Mouse (Mus musculus) forebrain, embryonic 11.5 days (tissue): ENCODE measurements around the gene Nxph1. TPM values are rescaled to one million over a fixed set of nuclear protein-coding genes. Genes with fewer than 3 reads are reported as not detected.
A peak's percentile ranks its signal among the peaks of the same experiment; 100 is the strongest.

Experiments used
- ATAC-seq: fragments of 200-750 bp; cut with Nextera tagmentation; replicated peaks from 2 replicates; pipeline ENCODE4 v1.8.0; 2017; ENCODE audit warnings: moderate TSS enrichment; ENCODE audit not compliant: low FRiP score
- DNase-seq: peaks from one replicate; pipeline ENCODE4 v3.0.0-alpha.2; 2017; ENCODE audit warnings: low spot score
- H3K27ac ChIP-seq: fragments of 300-500 bp; sonication (generic); 2 replicates; pipeline ENCODE4 v1.5.1; 2014; ENCODE audit warnings: low read depth, low read length
- H3K27me3 ChIP-seq: fragments of 300-500 bp; sonication (generic); 2 replicates; pipeline ENCODE4 v1.6.1; 2014; ENCODE audit warnings: mild to moderate bottlenecking, low read length, mixed read lengths; ENCODE audit not compliant: control insufficient read depth, insufficient read depth
- H3K36me3 ChIP-seq: fragments of 300-500 bp; sonication (generic); 2 replicates; pipeline ENCODE4 v1.6.1; 2014; ENCODE audit warnings: mild to moderate bottlenecking, low read length, moderate library complexity, mixed read lengths; ENCODE audit not compliant: control insufficient read depth, insufficient read depth
- H3K4me1 ChIP-seq: fragments of 300-500 bp; sonication (generic); replicated peaks from 2 replicates; pipeline ENCODE4 v1.6.1; 2014; ENCODE audit warnings: low read length, mixed read lengths; ENCODE audit not compliant: control insufficient read depth, insufficient read depth
- H3K4me2 ChIP-seq: fragments of 300-500 bp; sonication (generic); 2 replicates; pipeline ENCODE4 v1.6.1; 2014; ENCODE audit warnings: low read depth, mild to moderate bottlenecking, low read length, moderate library complexity, mixed read lengths; ENCODE audit not compliant: severe bottlenecking
- H3K4me3 ChIP-seq: fragments of 300-500 bp; sonication (generic); 2 replicates; pipeline ENCODE4 v1.5.1; 2014; ENCODE audit warnings: low read depth, low read length
- H3K9ac ChIP-seq: fragments of 300-500 bp; sonication (generic); 2 replicates; pipeline ENCODE4 v1.6.1; 2014; ENCODE audit warnings: low read length
- H3K9me3 ChIP-seq: fragments of 300-500 bp; sonication (generic); 2 replicates; pipeline ENCODE4 v1.6.1; 2016; ENCODE audit warnings: low read length, mixed read lengths; ENCODE audit not compliant: control insufficient read depth
- WGBS: fragments of 180-500 bp; shearing (Covaris S2); extraction: QIAGEN DNeasy Blood & Tissue Kit; methylation state at CpG from one replicate; pipeline ENCODE4 v1.1.7; 2014; 5-methylcytosine and 5-hydroxymethylcytosine counted together
- polyA plus RNA-seq: library from polyadenylated mRNA; unstranded; fragments of >200 nt; fragmentation: Nextera tagmentation; extraction: Ambion mirVana; gene quantifications from 2 replicates; pipeline ENCODE4 v1.2.1, GENCODE M21; 2014

Gene Nxph1
- polyA plus RNA-seq, 1 experiment from 2014 or later, result 6.9 TPM

GRCm38 (mm10) chr6:9002686-9003085, 54.5 kb downstream of the Nxph1 start:
- H3K27me3 ChIP-seq, result no peaks in the 10 kb centered on the region
- no peaks in the 10 kb centered on the region for H3K36me3 ChIP-seq
- H3K9me3 ChIP-seq, result no peaks in the 10 kb centered on the region
- H3K4me1 ChIP-seq, result no peaks in the 10 kb centered on the region
- ATAC-seq (0 out of 2 replicates have a peak, but pooled peaks have one; percentile 24), DNase-seq (no peak)
- H3K9ac ChIP-seq, result no peak overlapping the region
- 34% methylated on average over 3 of the region's 3 CpGs for WGBS
- no peak overlapping the region for H3K27ac ChIP-seq
- H3K4me3 ChIP-seq, result no peak overlapping the region
- H3K4me2 ChIP-seq, result no peak overlapping the region

- DNase-seq (no peak), ATAC-seq (no peak)
- Histone ChIP-seq H3K4me3 (no peak overlapping the region), H3K27ac (no peak overlapping the region), H3K9me3 (no peaks in the 10 kb centered on the region), H3K9ac (no peak overlapping the region), H3K36me3 (no peaks in the 10 kb centered on the region), H3K4me1 (no peaks in the 10 kb centered on the region), H3K27me3 (no peaks in the 10 kb centered on the region), H3K4me2 (no peak overlapping the region)
- WGBS, result 91% methylated on average over 1 of the region's 1 CpGs
Measured at GRCm38 (mm10) chr6:9026631-9027030, 78.4 kb downstream of the Nxph1 start.

GRCm38 (mm10) chr6:9027146-9027545, 78.9 kb downstream of the Nxph1 start:
- no peaks in the 10 kb centered on the region for H3K9me3 ChIP-seq
- H3K4me2 ChIP-seq, result no peak overlapping the region
- no peaks in the 10 kb centered on the region for H3K36me3 ChIP-seq
- H3K9ac ChIP-seq, result no peak overlapping the region
- DNase-seq (no peak), ATAC-seq (no peak)
- no peaks in the 10 kb centered on the region for H3K4me1 ChIP-seq
- H3K4me3 ChIP-seq, result no peak overlapping the region
- H3K27ac ChIP-seq, result no peak overlapping the region
- no peaks in the 10 kb centered on the region for H3K27me3 ChIP-seq
- 78% methylated on average over 4 of the region's 4 CpGs for WGBS

GRCm38 (mm10) chr6:9028501-9028900, 80.3 kb downstream of the Nxph1 start:
- Histone ChIP-seq H3K4me1 (no peaks in the 10 kb centered on the region), H3K36me3 (no peaks in the 10 kb centered on the region), H3K9ac (no peak overlapping the region), H3K4me3 (no peak overlapping the region), H3K4me2 (no peak overlapping the region), H3K9me3 (no peaks in the 10 kb centered on the region), H3K27ac (no peak overlapping the region), H3K27me3 (no peaks in the 10 kb centered on the region)
- DNase-seq, result no peak
- WGBS, result 85% methylated on average over 1 of the region's 1 CpGs
- ATAC-seq, result no peak

- Histone ChIP-seq H3K4me2 (no peak overlapping the region), H3K27ac (no peak overlapping the region), H3K4me1 (no peaks in the 10 kb centered on the region), H3K9me3 (no peaks in the 10 kb centered on the region), H3K4me3 (no peak overlapping the region), H3K36me3 (no peaks in the 10 kb centered on the region), H3K9ac (no peak overlapping the region), H3K27me3 (no peaks in the 10 kb centered on the region)
- 90% methylated on average over 1 of the region's 1 CpGs for WGBS
- DNase-seq (no peak), ATAC-seq (no peak)
Measured at GRCm38 (mm10) chr6:9039286-9039685, 91.1 kb downstream of the Nxph1 start.

- no peak for ATAC-seq
- no peak for DNase-seq
- no peak overlapping the region for H3K4me3 ChIP-seq
- H3K36me3 ChIP-seq, result no peaks in the 10 kb centered on the region
- no peak overlapping the region for H3K27ac ChIP-seq
- H3K27me3 ChIP-seq, result no peaks in the 10 kb centered on the region
- H3K9me3 ChIP-seq, result no peaks in the 10 kb centered on the region
- no peak overlapping the region for H3K9ac ChIP-seq
- no peaks in the 10 kb centered on the region for H3K4me1 ChIP-seq
- 84% methylated on average over 3 of the region's 3 CpGs for WGBS
- H3K4me2 ChIP-seq, result no peak overlapping the region
Measured at GRCm38 (mm10) chr6:9040991-9041390, 92.8 kb downstream of the Nxph1 start.

- 38% methylated on average over 1 of the region's 1 CpGs for WGBS
Measured at GRCm38 (mm10) chr6:9042391-9042790, 94.2 kb downstream of the Nxph1 start.

GRCm38 (mm10) chr6:9046815-9047214, 98.6 kb downstream of the Nxph1 start:
- Histone ChIP-seq H3K27me3 (no peaks in the 10 kb centered on the region), H3K4me1 (no peaks in the 10 kb centered on the region), H3K9me3 (no peaks in the 10 kb centered on the region), H3K4me3 (no peak overlapping the region), H3K27ac (no peak overlapping the region; the same call in 1 of the 2 replicates), H3K36me3 (no peaks in the 10 kb centered on the region), H3K9ac (no peak overlapping the region), H3K4me2 (no peak overlapping the region)
- no peak for DNase-seq
- ATAC-seq, result no peak
- 52% methylated on average over 2 of the region's 2 CpGs for WGBS

More at GRCm38 (mm10) chr6:9042391-9042790, 94.2 kb downstream of the Nxph1 start:
- ATAC-seq (no peak), DNase-seq (no peak)
- Histone ChIP-seq H3K4me3 (no peak overlapping the region), H3K27me3 (no peaks in the 10 kb centered on the region), H3K9ac (no peak overlapping the region), H3K4me2 (no peak overlapping the region), H3K36me3 (no peaks in the 10 kb centered on the region), H3K4me1 (no peaks in the 10 kb centered on the region), H3K9me3 (no peaks in the 10 kb centered on the region), H3K27ac (no peak overlapping the region)

- Histone ChIP-seq H3K4me3 (no peak overlapping the region), H3K4me2 (no peak overlapping the region), H3K4me1 (peaks cover 2% of the 10 kb centered on the region; the same call in 1 of the 2 replicates), H3K27me3 (no peaks in the 10 kb centered on the region), H3K36me3 (no peaks in the 10 kb centered on the region), H3K9ac (no peak overlapping the region), H3K27ac (no peak overlapping the region), H3K9me3 (no peaks in the 10 kb centered on the region)
- ATAC-seq (no peak), DNase-seq (no peak)
- 91% methylated on average over 4 of the region's 4 CpGs for WGBS
Measured at GRCm38 (mm10) chr6:9061261-9062105, 113.3 kb downstream of the Nxph1 start.
